Mouse (Mus musculus) stomach, postnatal 0 days (tissue): ENCODE results near the gene Ehmt1. TPM values are rescaled to one million over a fixed set of nuclear protein-coding genes. Genes with fewer than 3 reads are reported as not detected.
"Not testable (repeated sequence)": the region's sequence is repeated elsewhere in the genome, so short reads cannot be mapped to it uniquely, and the experiment has no call there.

Source experiments
- ATAC-seq: fragments of 200-750 bp; cut with Nextera tagmentation; 2 replicates; pipeline ENCODE4 v1.8.0; 2017; ENCODE audit not compliant: low FRiP score, low TSS enrichment
- DNase-seq: peaks from one replicate; pipeline ENCODE4 v3.0.0-alpha.2; 2016; ENCODE audit warnings: low spot score
- H3K27ac ChIP-seq: fragments of 300-500 bp; sonication (generic); replicated peaks from 2 replicates; pipeline ENCODE4 v1.5.1; 2014; ENCODE audit warnings: mild to moderate bottlenecking, control low read depth
- H3K27me3 ChIP-seq: fragments of 300-500 bp; sonication (generic); 2 replicates; pipeline ENCODE4 v1.6.1; 2014; ENCODE audit warnings: low read length; ENCODE audit not compliant: control insufficient read depth, insufficient read depth
- H3K36me3 ChIP-seq: fragments of 300-500 bp; sonication (generic); 2 replicates; pipeline ENCODE4 v1.6.1; 2014; ENCODE audit warnings: low read length, mixed read lengths; ENCODE audit not compliant: control insufficient read depth, insufficient read depth
- H3K4me1 ChIP-seq: fragments of 300-500 bp; sonication (generic); replicated peaks from 2 replicates; pipeline ENCODE4 v1.6.1; 2014; ENCODE audit warnings: antibody characterized with exemption; ENCODE audit not compliant: control insufficient read depth, insufficient read depth
- H3K4me2 ChIP-seq: fragments of 300-500 bp; sonication (generic); replicated peaks from 2 replicates; pipeline ENCODE4 v1.6.1; 2014; ENCODE audit warnings: low read depth, mild to moderate bottlenecking, control low read depth, moderate library complexity
- H3K4me3 ChIP-seq: fragments of 300-500 bp; sonication (generic); 2 replicates; pipeline ENCODE4 v1.5.1; 2014; ENCODE audit warnings: low read depth, low read length, control low read depth
- H3K9ac ChIP-seq: fragments of 300-500 bp; sonication (generic); 2 replicates; pipeline ENCODE4 v1.6.1; 2014; ENCODE audit warnings: mild to moderate bottlenecking, low read length, control low read depth, mixed read lengths
- H3K9me3 ChIP-seq: fragments of 300-500 bp; sonication (generic); 2 replicates; pipeline ENCODE4 v1.6.1; 2016; ENCODE audit warnings: low read length; ENCODE audit not compliant: control insufficient read depth
- CTCF ChIP-seq: IDR thresholded peaks from 2 replicates; pipeline ENCODE4 v1.5.1; 2016; ENCODE audit warnings: antibody characterized with exemption, low read depth, mild to moderate bottlenecking, moderate library complexity
- EP300 ChIP-seq: optimal IDR thresholded peaks from 2 replicates; pipeline ENCODE3; 2016; ENCODE audit warnings: antibody characterized with exemption
- WGBS: fragments of 180-500 bp; shearing (Covaris S2); extraction: QIAGEN DNeasy Blood & Tissue Kit; methylation state at CpG from one replicate; pipeline ENCODE4 v1.1.7; 2014; 5-methylcytosine and 5-hydroxymethylcytosine counted together
- polyA plus RNA-seq: library from polyadenylated mRNA; unstranded; fragments of >200 nt; fragmentation: Nextera tagmentation; extraction: Ambion mirVana; gene quantifications from 2 replicates; pipeline ENCODE4 v1.2.1, GENCODE M21; 2015

Gene Ehmt1
- polyA plus RNA-seq, 1 experiment from 2014 or later, result 27.5 TPM

DNA sequence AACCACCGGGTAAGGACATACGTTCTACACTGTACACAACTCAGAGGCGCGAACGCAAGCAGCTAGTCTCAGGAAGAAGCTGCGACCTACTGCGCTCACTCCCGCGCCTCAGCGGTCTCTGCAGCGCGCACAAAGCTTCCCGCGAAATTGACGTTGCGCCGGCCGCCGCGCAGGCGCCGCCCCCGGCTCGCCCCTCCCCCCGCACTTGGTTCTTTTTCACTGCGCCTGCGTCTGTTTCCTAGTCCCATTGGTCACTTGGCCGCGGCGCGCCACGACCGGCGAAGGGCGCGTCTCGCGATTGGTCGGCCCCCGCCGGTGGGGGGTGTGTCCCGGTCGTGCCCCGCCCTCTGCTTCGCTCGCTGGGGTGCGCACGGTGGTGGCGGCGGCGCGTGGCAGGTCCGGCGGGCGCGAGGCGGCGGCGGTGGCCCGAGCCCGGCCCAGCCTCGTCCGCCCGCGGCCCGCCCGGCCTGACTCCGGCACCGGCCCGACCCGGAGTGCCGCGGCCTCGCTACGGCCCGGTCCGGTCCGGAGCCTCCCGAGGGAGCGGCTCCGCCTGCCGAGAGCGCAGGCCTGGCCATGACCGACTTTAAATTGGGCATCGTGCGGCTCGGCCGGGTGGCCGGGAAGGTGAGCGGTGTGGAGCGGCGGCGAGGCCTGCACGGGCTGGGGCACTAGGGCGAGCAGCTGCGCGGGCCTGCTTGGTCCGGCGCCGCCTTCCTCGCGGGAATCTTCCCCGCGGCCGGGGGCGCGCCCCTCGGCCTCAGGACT is 30.2 kb upstream of the Ehmt1 start, which contains the start of gene Zmynd19:
Gene Zmynd19 (plus strand): TSS at position 372 of the 768 bp plus-strand sequence.
- H3K9ac ChIP-seq, result peak within 1 kb of the TSS; percentile 87
- peak within 1 kb of the TSS; percentile 75 for H3K27ac ChIP-seq
- DNase-seq (peak; percentile 99), ATAC-seq (peak; percentile 99)
- H3K4me2 ChIP-seq, result peak within 1 kb of the TSS; percentile 97
- peak within 1 kb of the TSS; percentile 86 for H3K4me3 ChIP-seq
- peaks cover 7% of the 10 kb centered on the region; the same call in 1 of the 2 replicates for H3K36me3 ChIP-seq
- H3K9me3 ChIP-seq, result no peaks in the 10 kb centered on the region
- TF ChIP-seq EP300, result no peak
- TF ChIP-seq CTCF, result no peak
- H3K4me1 ChIP-seq, result no peaks in the 10 kb centered on the region
- no peaks in the 10 kb centered on the region for H3K27me3 ChIP-seq
- under 1% methylated on average over 61 of the region's 108 CpGs for WGBS

DNA sequence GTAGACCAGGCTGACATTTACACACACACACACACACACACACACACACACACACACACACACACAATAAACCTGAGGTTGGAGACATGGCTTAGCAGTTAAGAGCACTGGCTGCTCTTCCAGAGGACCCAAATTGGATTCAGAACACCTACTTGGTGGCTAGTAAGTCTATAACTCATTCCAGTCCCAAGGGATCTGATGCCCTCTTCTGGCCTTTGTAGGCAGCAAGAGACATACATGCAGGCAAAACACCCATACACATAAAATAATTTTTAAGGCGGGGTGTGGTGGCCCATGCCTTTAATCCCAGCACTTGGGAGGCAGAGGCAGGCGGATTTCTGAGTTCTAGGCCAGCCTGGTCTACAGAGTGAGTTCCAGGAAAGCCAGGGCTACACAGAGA is 24.9 kb upstream of the Ehmt1 start:
- not testable (repeated sequence) for H3K9ac ChIP-seq, H3K4me2 ChIP-seq, H3K36me3 ChIP-seq, H3K4me1 ChIP-seq, H3K27me3 ChIP-seq, H3K4me3 ChIP-seq, ATAC-seq, H3K27ac ChIP-seq, H3K9me3 ChIP-seq
- peak; percentile 74 for TF ChIP-seq CTCF
- 34% methylated on average over 2 of the region's 2 CpGs for WGBS
- peak; percentile 43 for DNase-seq

DNA sequence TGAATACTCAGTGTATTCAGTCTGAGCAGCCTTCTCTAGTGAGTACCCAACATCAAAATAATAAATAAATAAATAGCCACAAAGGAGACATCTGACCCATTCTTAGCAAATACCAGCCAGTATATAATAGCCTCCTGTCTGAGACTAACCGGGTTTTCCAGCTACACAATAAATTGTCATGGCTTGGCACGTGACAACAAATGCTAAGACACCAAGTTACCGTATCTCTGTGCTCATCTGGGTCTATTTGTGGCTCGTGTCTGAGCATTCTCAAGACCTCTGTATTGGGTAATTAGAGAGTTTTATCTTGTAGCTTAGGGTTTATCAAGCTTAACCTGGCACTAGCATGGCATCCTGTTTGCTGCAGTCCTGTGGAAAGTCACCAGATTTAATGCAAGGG is 22.7 kb upstream of the Ehmt1 start:
- no peak for TF ChIP-seq EP300
- TF ChIP-seq CTCF, result no peak
- no peak overlapping the region for H3K4me3 ChIP-seq
- DNase-seq (no peak), ATAC-seq (no peak)
- no peak overlapping the region for H3K27ac ChIP-seq
- H3K27me3 ChIP-seq, result no peaks in the 10 kb centered on the region
- no peak overlapping the region for H3K4me2 ChIP-seq
- H3K36me3 ChIP-seq, result no peaks in the 10 kb centered on the region
- no peaks in the 10 kb centered on the region for H3K9me3 ChIP-seq
- H3K4me1 ChIP-seq, result no peaks in the 10 kb centered on the region
- WGBS, result 72% methylated on average over 4 of the region's 4 CpGs
- H3K9ac ChIP-seq, result no peak overlapping the region

- Histone ChIP-seq H3K9ac (peak within 1 kb of the TSS; percentile 81), H3K9me3 (no peaks in the 10 kb centered on the region), H3K36me3 (no peaks in the 10 kb centered on the region), H3K4me3 (peak within 1 kb of the TSS; percentile 69), H3K4me2 (peak within 1 kb of the TSS; percentile 86), H3K4me1 (no peaks in the 10 kb centered on the region), H3K27ac (peak within 1 kb of the TSS; percentile 97), H3K27me3 (no peaks in the 10 kb centered on the region)
- peak; percentile 76 for TF ChIP-seq CTCF
- no peak for TF ChIP-seq EP300
- DNase-seq (peak; percentile 98), ATAC-seq (peak; percentile 95)
- under 1% methylated on average over 45 of the region's 49 CpGs for WGBS
Observed at GRCm38 (mm10) chr2:24935057-24935796, 15.8 kb upstream of the Ehmt1 start, which contains the start of gene Arrdc1. TSS of gene Arrdc1 (minus strand) at chr2:24935252.

DNA sequence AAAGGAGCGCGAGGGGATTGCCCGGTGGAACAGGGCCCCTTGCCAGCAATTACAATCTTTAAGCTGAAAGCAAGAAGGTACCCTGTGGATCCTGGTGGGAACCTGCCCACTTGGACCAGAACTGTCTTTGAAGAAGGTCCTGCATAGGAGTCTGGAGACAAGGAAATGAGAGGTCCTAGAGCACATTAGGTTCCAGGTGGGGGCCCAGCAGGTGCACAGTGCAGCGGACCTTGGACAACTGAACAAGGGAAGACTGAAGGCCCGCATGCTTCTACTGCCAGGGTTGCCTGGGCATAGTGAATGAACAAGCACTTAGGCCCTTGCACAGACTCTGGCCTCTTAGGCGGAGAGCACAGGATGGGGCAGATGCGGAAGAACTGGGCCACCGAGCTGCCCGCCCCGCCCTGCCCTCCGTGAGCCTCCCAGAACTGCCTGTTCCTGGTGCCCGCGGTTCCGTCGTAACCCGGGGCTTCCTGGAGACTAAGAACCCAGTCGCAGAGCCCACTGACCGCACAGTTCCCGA is 15.1 kb upstream of the Ehmt1 start:
- Histone ChIP-seq H3K9ac (peak overlapping the region; percentile 81), H3K9me3 (no peaks in the 10 kb centered on the region), H3K4me1 (no peaks in the 10 kb centered on the region), H3K4me3 (peak overlapping the region; percentile 69), H3K27me3 (no peaks in the 10 kb centered on the region), H3K36me3 (no peaks in the 10 kb centered on the region), H3K27ac (peak overlapping the region; percentile 97), H3K4me2 (peak overlapping the region; percentile 86)
- TF ChIP-seq CTCF (no peak), EP300 (no peak)
- DNase-seq (peak; percentile 79), ATAC-seq (peak; percentile 75)
- WGBS, result 2% methylated on average over 16 of the region's 19 CpGs
